Mouse (Mus musculus) cerebellum, adult 8-10 months (tissue): ENCODE data around the gene Ccdc82.

Experiments used
- DNase-seq: peaks from one replicate; pipeline ENCODE4 v3.0.0; 2022

Gene Ccdc82

DNA sequence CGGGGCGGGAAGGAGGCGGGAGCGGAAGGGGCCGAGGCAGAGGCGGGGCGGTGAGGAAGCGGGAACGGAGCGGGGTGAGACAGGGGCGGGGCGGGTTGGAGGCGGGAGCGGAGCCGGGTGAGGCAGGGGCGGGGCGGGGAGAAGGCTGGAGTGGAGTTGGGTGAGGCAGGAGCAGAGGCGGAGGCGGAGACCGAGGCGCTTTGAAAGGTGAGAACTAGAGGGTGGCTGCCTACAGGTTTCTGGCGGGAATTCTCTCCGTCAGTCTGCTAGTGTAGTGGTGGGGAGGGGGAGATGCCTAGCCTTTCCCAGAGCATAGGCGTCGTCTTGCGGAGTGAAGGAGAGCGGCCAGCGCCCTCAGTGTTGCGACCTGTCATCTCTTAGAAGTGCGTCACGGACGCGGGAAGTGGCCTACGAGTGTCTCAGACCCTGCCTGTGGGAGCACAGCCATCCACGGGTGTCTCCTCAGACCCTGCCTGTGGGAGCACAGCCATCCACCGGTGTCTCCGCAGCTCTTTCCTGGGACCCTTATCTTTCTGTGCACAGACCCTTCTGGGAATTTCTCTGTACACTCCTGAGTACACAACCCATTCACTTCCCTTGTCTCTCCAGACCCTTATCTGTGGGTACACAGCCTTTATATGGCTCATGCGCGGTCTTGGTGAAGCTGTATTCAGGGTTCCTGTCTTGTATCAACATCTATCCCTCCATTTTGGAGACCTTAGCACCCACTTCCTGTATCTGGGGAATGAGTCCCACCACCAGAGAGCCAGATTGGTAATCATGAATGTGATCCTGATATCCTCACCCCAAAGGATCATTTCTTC, at the start of gene Ccdc82:
Gene Ccdc82 (plus strand): TSS at position 141 of the 824 bp plus-strand sequence.
- peak; percentile 90 for DNase-seq

DNA sequence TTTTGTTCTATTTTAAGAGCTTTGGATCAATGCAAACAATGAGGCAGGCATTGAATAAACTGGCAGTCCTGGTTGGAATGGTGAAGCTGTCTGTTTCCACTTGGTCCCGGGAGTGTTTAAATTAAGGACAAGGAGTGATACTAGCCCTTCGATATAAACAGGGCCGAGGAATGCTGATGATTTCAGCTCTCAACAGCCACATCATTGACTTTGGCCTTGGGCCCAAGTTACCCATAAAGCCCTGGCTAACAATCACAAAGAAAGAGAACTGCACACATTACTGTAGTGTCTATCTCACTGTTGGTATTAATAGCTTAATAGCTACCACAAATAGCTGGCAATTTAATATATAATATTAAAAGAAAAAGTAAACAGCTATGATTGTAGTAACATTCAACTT, 46.7 kb upstream of the Ccdc82 start:
- DNase-seq: no peak

DNA sequence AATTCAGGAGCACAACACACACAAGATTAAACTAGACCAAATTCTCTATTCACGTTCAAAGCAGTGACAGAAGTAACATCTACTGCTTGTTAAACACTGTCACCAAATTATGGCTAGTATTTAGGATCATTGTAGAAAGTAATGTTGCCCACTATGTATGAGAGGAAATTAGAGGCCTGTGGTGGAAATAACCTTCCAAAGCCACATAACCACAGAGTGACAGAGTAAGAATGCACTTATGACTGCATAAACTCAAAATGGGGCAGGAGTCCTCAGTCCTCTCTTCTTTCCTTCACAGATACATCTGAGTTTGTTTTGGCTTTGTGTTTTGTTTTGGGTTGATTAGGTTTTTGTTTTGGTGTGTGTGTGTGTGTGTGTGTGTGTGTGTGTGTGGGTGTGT, 43.6 kb upstream of the Ccdc82 start:
- no peak for DNase-seq

DNA sequence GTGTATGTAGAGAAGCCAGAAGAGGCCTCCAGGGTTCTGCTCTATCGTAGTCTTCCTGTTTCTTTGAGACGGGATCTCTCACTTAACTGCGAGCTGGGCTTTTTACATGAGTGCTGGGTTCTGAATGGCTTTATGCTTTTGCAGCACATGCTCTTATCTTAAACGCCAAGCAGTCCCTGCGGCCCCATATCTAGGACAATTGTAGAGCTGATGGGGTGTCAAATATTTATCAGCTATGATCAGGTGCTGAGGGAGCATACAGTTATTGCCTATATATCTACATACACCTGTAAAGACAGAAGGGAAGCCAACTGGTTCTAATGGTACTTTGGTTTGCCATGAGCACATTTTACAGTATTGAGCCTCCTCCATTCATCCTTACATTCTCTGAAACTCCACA, 43.1 kb upstream of the Ccdc82 start:
- DNase-seq: no peak

DNA sequence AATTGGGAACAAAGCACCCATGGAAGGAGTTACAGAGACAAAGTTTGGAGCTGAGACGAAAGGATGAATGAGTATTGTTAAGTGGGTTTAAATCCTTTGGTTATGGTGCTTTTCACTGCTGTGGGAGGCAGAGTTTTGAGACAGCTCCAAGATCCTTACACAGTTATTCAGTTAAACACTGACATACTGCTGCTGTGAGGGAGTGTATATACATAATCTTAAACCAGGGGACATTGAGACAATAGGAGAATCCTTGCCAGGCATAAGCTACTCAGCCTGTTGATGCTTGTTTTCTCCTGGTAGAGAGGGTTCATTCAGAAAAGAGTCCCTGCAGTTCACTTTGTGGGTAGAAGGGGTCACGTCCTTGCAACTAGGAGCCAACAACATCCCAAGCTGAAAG, 40.4 kb upstream of the Ccdc82 start:
- no peak for DNase-seq

DNA sequence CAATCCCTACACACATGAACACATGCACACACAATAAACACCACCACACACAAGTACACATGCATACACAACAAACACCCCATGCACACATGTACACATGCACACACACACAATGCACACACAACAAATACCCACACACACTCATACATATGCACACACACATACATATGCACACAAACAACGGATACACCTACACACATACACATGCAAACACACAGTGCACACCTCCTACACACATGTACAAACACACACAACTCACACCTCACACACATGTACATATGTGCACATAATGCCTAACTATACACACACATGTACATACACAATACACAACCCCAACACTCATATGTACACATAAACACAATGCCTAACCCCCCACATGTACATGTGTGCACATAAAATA, 20.9 kb upstream of the Ccdc82 start:
- no peak for DNase-seq

DNA sequence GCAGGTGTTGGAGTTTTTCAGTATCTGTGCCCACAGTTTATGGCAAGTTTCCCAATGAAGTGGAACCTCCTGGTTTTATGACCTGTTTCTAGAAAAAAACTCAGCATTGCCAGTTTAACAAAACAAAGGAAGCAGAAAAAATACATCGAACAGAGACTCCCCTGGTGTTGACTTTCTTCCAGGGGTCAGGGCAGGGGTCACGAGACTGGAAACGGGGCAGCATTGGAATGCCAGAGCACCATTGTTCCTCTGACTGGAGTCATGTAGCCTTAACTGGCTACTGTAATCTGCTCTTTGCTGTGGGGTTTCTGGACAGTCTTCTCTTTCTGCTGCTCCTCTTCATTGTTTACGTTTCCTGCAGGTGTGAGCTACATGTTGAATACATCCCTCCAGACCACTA, 16.2 kb upstream of the Ccdc82 start:
- no peak for DNase-seq

DNA sequence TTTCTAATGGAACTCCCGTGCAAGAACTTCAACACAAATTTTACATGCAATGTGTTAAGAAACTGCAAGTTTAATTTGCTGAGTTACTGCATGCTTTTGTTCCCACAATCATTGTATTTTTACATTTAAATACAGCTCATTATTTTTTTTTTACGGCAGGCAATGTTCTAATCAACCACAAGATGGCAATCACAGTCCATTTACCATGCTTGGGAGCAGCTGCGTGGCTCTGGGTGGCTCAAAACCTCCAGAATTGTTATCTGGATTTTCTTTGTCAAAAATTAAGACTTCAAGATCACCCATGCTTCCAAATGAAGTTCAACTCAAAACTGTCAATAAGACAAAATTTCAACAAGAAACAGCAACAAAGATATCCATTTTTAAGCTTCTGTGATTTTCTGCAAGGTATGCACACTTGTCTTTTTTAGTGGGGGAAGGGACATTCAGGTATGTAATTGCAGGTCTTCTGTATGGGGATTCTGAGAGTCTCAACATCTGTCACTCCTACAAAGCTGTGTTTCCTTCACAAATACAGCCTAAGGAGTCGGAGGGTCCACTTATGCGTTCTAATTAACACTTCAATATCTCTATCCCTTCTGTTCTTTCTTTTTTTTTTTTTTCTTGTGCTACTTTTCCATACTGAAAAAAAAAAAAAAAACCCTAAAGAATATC, 15.1 kb upstream of the Ccdc82 start:
- no peak for DNase-seq

DNA sequence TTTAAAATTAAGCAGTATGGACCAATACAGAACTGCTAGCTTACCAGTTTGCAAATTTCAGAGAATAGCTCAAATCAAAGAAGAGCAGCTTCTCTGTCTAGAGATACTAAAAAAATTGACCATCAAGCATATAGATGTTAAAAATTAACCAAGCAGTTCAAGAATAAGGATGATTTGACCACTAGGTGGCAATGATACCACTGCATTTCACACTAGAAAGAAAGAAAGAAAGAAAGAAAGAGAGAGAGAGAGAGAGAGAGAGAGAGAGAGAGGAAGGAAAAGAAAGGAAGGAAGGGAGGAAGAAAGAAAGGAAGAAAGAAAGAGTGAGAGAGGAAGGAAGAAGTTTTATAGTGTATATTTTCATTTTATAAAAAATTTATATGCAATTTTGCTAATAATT, 4.4 kb upstream of the Ccdc82 start:
- no peak for DNase-seq

DNA sequence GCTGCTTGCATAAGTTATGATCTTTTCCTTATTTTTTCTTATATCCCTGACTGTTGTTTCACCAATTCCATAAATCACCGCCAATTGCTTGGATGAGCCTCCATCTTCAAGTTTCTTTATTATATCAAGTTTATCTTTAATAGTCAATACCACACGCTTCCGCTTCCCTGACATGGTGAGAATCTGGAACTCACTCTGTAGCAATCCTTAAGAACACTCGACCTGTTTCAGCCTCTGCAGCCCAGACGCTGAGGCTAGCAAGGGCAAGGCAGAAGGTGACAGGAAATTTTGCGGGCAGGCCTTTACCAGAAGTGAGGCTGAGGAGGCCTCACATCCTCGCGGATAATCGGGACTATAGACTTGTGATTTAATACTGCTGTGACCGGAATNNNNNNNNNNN, 1.3 kb upstream of the Ccdc82 start, which contains the start of gene Jrkl:
Gene Jrkl (minus strand): TSS at position 349 of the 400 bp plus-strand sequence.
- peak; percentile 42 for DNase-seq

DNA sequence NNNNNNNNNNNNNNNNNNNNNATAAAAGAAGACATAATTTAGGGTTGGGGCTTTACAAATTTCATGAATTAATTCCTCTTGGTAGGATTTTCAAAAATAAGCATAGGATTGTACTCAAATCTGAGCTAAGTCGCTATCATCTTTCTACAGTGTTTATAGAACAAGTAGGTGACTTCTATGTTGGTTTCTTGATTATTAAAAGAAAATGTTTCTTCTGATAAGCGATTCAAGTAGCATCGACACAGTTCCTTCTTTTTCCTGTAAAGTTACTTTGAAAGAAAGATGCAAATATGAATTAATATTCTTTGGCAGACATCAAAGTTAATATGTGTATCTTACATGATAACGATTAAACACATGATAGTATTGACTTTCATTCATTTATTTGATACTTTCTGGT, 1.3 kb downstream of the Ccdc82 start:
- no peak for DNase-seq

DNA sequence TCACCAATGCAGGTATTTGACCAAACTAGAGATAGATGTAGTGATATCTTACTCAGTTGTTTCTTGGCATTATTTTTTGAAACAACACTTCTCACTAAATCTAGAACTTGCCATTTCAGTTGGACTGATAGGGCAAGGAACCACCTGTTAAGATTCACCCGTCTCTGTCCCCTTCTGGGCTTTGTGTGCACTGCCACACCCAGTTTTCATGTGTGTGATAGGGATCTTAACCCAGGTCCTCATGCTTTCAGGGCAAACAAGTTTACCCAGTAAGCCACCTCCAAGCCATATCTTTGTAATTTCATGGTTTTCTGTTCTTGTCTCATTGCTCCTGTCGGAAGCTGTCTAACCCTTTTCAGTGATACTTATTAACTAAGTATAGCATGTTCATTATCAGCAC, 4.5 kb downstream of the Ccdc82 start:
- DNase-seq: no peak

DNA sequence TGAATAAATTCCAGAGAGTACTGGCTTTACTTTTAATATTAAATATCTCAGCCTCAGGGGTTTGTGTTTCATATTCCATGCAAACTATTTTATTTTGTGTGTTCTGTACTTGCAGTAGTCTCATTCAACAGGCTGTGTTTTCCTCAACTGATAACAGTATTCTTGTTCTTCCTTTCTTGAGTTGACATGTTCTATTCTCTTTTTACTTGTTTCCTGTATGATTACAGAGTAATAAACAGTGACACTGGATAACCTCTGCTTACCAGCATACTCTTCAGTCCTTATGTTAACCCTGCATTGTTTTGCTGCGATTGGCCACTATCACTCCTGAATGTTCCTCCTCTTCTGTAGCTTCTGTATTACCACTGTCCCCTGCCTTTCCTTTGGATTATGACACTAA, 10.0 kb downstream of the Ccdc82 start:
- no peak for DNase-seq

DNA sequence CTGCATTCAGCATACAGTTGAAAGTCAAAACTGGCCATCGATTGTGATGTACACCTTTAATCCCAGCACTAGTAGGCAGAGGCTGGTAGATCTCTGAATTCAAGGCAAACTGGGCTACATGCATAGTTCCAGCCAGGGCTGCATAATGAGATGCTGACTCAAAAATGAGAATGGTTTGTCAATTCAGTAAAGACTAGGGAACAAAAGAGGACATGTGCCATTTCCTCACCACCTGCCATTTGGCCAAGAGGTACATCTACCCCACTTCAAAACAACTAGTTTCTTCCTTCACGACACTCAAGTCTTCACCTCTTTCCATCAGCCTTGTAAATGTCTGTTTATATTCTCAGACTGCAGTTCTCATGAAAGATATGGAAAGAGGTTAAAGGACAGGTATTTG, 11.4 kb downstream of the Ccdc82 start:
- no peak for DNase-seq

DNA sequence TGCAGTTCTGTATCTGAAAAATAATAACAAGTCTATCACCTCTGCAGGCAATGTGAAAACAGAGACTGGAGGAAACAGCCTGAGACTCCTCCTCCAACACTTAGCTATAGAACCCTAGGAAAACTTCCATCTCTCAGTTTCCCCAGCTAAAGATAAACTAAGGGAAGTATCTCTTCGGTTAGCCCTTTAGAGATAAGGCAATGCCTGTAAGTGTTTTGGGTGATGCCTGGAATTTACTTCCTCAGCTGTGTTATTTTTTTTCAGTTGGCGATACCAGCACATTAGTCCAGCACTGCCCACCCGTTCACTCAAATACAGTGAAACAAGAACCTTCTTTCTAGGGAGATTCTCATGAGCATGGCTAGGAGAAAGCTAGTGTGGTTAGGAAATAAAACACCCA, 14.2 kb downstream of the Ccdc82 start:
- DNase-seq: no peak

DNA sequence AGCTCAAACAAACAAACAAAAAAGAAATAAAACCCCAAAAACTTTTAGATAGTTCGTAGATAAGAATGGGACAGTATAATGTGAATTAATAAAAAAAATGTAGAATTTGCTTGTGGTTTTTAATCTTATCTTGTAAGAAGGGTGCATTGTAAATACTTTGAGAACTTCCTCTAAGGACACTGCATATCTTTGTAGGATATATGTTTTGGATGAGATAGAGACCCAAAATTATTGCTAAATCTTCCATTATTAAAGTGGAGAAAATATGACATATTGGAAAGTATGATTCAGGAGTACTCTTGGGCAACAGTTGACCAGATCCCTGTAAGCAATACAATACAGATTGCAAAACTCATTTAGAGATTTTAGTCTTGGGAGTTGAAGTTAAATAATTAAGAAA, 26.5 kb downstream of the Ccdc82 start:
- no peak for DNase-seq

DNA sequence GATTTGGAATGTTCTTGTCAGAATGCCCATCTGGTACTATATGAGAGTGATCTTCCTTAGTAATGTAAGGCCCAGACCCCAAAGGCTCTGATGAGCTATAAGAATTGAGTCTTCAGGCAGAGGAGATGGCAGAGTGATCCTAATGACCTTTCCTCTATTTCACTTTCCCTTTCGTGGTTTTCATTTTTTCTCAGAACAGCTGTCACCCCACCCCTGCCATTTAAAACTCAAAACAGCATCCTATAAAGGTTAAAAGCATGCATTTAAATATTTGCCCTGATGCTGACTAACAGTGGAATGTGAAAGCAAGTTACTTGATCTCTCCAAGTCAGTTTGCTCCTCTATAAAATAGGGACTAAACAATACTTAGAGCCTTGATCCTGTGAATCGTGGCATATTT, 40.7 kb downstream of the Ccdc82 start:
- DNase-seq: no peak

DNA sequence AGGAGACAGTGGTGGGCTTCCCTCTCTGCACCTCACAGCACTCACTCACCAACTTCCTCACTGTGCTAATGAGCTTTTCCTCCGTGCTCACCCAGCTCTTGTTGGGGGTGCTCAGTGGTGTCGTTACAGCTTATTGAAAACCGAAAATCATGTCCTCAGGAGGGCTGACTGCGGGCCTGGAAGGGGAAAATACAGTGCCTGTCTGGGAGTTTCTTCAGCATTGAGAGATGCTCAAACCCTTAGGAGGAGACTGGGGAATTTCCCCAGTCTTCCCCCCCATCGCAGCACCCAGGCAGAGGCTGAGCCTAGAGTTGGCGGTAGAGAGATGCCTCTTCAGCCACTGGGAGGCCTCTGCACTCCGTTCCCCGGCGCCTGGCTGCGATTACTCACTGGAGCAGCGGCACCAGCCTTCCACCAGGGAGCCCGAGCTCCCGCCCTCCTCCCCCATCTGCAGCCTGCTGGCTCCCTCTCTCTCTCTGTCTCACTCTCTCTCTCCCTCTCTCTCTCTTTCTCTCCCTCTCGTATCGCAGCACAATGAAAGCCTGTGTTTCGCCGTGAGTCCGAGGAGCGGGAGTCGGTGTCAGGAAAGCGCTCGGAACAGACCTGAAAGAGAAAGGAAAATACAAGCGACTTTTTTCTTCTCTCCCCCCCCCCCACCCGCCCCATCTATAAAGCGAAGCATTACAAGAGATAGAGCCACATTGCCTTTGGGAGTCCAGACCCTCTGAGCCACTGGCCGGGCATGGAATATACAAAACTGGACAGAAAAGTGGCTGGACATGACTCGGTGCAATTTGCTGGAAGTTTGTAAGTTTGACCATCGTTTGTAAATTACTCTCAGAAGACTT, 49.7 kb downstream of the Ccdc82 start:
- DNase-seq: peak; percentile 83

DNA sequence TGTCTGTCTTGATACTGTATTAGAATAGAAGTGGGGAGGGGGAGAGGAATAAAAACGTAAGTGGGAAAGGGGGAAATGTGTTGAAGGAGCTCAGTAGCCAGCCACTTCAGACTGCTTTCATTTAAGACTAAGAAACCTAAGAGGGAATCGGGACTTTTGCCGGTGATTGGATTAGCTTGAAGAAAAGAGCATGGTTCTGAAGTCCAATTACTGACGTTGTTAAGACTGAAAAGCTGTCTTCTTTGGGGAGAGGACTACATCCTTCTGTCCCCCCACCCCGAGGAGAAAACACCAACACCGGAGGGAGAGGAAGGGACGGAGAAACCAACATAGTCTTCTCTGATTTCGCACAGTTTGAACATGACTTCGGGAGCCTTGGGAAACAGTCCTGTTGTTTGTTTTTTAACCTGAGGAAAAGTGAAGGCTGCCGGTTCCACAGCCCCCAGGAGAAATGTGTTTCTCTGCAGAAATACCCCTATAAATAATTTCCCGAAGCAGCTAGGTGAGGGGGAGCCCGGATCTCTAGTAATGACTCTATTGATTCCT, 50.4 kb downstream of the Ccdc82 start:
- DNase-seq: peak; percentile 33

DNA sequence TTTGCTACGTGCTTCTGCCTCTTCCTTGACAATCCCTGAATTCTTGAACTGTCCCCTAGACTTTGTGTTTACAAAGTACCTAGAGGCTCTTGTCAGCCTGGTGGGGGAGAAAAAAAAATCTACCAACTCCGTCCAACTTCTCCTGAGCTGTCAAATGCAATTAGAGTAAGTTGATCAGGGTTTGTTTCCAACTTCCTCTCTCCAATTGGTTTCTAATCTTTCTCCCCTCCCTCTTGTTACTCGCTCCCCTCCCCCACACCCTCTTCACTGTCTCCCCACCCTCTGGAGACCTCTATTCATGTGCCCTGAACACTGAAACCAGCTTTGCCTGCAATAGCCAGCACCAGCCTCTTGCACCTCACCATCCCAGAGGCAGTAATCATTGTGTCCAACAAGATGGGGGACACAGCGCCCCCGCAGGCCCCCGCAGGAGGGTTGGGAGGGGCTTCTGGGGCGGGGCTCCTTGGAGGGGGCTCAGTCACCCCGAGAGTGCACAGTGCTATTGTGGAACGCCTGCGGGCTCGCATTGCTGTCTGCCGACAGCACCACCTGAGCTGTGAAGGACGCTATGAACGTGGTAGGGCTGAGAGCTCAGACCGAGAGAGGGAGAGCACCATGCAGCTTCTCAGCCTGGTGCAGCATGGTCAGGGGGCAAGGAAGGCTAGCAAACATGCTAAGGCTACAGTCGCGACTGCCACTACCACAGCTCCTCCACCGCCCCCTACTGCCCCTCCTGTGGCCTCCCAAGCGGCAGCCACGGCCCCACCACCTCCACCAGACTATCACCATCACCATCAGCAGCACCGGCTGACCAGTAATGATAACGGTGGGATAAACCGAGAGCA, 51.1 kb downstream of the Ccdc82 start, which contains the start of gene Maml2:
Gene Maml2 (plus strand): TSS at position 290 of the 845 bp plus-strand sequence.
- DNase-seq: peak; percentile 68

DNA sequence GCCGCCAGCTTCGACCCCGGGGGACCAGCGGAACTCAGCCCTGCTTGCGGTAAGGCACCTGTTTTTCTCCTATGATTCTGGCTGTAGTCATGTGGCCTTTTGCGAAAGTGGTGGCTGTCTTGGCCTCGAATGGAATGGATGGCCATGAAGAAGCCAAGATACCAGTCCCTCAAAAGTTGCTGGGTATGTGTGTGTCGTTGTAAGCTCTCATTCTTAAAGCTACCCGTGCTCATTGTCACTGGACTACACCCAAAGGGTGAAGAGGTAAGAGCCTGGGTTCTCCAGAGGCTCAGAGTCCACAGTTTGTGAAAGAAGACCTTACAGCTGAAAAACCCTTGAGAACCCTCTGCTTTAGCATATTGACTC, 51.7 kb downstream of the Ccdc82 start:
- DNase-seq: no peak

DNA sequence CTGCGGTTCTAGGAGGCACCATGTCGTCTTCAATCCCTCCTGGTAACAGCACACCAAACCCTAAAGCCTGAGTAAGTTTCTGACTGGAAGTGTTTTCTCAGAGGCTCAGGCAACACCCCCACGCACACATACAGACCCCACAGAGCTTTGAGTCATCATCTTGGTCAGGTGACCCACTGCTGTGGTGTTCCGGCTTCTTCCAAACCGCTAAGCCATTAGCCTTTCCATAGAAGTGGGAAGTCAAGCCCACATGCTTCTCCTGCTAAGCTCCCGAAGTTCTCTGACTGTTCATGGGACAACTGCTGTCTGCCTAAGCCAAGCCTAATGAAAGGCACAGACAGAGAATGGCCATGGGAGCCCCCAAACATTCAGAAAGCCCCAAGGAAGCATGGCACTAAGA, 52.4 kb downstream of the Ccdc82 start:
- peak; percentile 27 for DNase-seq
